In the genomic region with DNA sequence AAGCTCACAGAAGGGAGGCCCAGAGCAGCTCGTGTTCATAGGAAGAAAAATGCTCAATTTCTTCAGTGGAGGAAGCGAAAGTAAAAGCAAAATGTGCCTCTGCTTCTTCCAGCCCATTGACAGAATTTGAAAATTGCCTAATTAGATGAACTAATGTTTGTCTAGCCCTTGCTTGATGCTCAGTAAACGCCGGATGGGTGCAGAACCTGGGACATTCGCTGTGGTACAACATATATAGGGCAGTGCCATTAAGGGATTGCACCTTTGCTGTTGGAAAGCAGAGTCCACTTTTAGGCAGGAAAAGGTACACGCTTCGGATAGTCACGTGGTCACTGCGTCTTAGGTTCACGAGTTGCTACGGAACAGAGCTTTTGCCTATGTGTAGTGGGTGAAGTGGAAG, we compare ENCODE assay signal across 1 mouse cellular context.
TF ChIP-seq lines count a peak whose summit lies in the region.

No protein-coding gene starts in this region.

TF ChIP-seq in CH12.LX, 34 proteins besides CTCF, POLR2A, EP300 and RAD21 (continued from another document):
- TF ChIP-seq ZMIZ1 (IDR thresholded peaks at IDR 0.05; ENCODE audit: low read depth, low read length) (no peak), CHD2 (IDR thresholded peaks at IDR 0.05; ENCODE audit: low read length) (no peak), PAX5 (IDR thresholded peaks at IDR 0.05; ENCODE audit: low read length) (no peak), ETS1 (conservative IDR thresholded peaks at IDR 0.05; ENCODE audit: low read depth, low read length) (0 out of 2 replicates have a peak, but pooled peaks have one; percentile 57), MXI1 (IDR thresholded peaks at IDR 0.05; ENCODE audit: low read depth, low read length) (peak; percentile 92), ZC3H11A (IDR thresholded peaks at IDR 0.05; ENCODE audit: low read depth, low read length) (no peak), MAX (IDR thresholded peaks at IDR 0.05; ENCODE audit: low read length) (peak; percentile 98), ELF1 (IDR thresholded peaks at IDR 0.05; ENCODE audit: low read depth, low read length) (no peak), MEF2A (IDR thresholded peaks at IDR 0.05; ENCODE audit: borderline replicate concordance, low read depth, low read length) (0 out of 2 replicates have a peak, but pooled peaks have one; percentile 39), TBP (conservative IDR thresholded peaks at IDR 0.05; ENCODE audit: low read depth, low read length) (no peak), IRF4 (IDR thresholded peaks at IDR 0.05; ENCODE audit: low read depth, low read length) (peak; percentile 78), USF2 (conservative IDR thresholded peaks at IDR 0.05; ENCODE audit: low read depth, low read length) (peak; percentile 91), BHLHE40 (IDR thresholded peaks at IDR 0.05; ENCODE audit: low read depth, low read length) (peak; percentile 83), USF1 (IDR thresholded peaks at IDR 0.05; ENCODE audit: low read depth, low read length) (peak; percentile 88), TCF12 (IDR thresholded peaks at IDR 0.05; ENCODE audit: low read depth, low read length) (peak; percentile 43; the same call in 1 of the 2 replicates)
